Mouse (Mus musculus) adrenal gland, postnatal 4 days (tissue): ENCODE measurements around the gene Hmbs. TPM values are rescaled to one million over a fixed set of nuclear protein-coding genes. Genes with fewer than 3 reads are reported as not detected.
"Not testable (repeated sequence)": the region's sequence is repeated elsewhere in the genome, so short reads cannot be mapped to it uniquely, and the experiment has no call there.

Source experiments
- DNase-seq, 2 experiments: peaks; one replicate each; pipeline ENCODE4 v3.0.0; 2021 to 2022; ENCODE audit warnings: low spot score in 2 of 2, mixed read lengths in 2 of 2
- long read RNA-seq, 2 experiments: library from polyadenylated mRNA; stranded (forward); transcript quantifications; one replicate each; pipeline ENCODE4 v2.0.0; 2021
- total RNA-seq, 2 experiments: library from RNA; stranded (reverse); gene quantifications; 2 replicates each; pipeline ENCODE4 v1.2.3; 2021

The Hmbs gene
- 100 to 1,000 TPM; 118 to 136 TPM for total RNA-seq
- long read RNA-seq, experiment 1, transcript Hmbs-202 (14 exons, 1,534 nt) = minor isoform, 9 of 130 reads
- long read RNA-seq, experiment 1, transcript Hmbs-201 (14 exons, 1,605 nt) = major isoform, 97 of 130 reads
- long read RNA-seq, experiment 1, partial matches to known transcripts = 4 of 130 reads
- long read RNA-seq, experiment 1, other reads (novel, unspliced or antisense) = 20 of 130 reads
- long read RNA-seq, experiment 2, transcript Hmbs-201 (14 exons, 1,605 nt) = major isoform, 140 of 197 reads
- long read RNA-seq, experiment 2, transcript Hmbs-207 (1 exons, 2,293 nt) = minor isoform, 5 of 197 reads
- long read RNA-seq, experiment 2, transcript Hmbs-202 (14 exons, 1,534 nt) = minor isoform, 17 of 197 reads
- long read RNA-seq, experiment 2, partial matches to known transcripts = 15 of 197 reads
- long read RNA-seq, experiment 2, other reads (novel, unspliced or antisense) = 20 of 197 reads

- DNase-seq = peak; percentile 71 to 86
These were observed at the start of gene Hmbs for GRCm38 (mm10) chr9:44343781-44344421. TSS of gene Hmbs (minus strand) at chr9:44344228.

GRCm38 (mm10) chr9:44391466-44391865, 47.4 kb upstream of the Hmbs start:
- peak in 1 of 2 experiments; percentile 68 for DNase-seq

DNA sequence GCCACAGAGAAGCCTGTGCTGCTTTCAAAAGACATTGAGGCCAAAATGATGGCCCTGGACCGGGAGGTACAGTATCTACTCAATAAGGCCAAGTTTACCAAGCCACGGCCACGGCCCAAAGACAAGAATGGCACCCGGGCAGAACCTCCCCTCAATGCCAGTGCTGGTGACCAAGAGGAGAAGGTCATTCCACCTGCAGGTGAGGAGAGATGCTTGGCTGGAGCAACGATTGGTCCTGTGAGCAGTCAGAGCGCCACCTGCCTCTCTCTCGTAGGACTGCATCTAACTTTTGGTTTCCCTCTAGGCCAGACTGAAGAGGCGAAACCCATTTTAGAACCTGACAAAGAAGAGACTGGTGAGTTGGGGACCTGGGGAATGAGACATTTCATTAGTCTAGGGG, 45.2 kb upstream of the Hmbs start:
- DNase-seq = no peak

DNA sequence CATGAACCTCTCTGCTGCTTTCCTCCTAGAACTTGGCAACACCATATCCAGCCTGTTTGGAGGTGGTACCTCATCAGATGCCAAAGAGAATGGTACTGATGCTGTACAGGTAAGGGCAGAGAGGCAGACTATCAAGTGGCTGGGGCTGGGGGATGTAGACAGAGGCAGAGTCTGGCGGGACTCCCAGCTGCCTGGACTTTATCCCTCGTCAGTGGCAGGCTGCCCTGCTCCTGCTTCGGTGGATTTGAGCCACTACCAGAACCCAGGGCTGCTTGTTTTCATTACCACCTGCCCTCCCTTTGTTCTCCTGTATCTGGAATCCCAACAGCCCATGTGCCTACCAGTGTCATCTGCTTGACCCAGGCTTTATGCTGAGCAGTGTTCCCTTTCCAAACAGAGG, 43.2 kb upstream of the Hmbs start:
- no peak for DNase-seq

- DNase-seq = no peak
These were observed 40.6 kb upstream of the Hmbs start for GRCm38 (mm10) chr9:44384596-44384995.

DNA sequence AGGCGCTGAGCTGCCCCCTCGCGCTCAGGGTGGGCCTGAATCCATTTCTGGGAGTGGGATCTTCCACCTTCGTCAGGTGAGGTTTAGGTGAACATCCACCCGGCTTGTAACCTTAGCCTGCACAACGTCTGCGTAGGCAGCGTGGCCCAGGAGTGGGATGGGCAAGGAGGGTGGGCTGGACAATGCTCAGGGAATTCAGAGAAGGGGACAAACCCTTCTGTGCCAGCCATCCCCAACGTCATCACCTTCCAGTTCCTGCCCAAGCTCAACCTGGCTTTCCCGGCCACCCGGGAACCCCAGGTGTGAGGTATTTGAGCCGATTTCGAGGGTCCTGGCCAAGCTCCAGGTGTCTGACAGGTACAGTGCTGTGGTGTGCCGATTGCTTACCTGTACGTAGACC, 35.8 kb upstream of the Hmbs start:
- DNase-seq = no peak

GRCm38 (mm10) chr9:44379054-44379834, 35.2 kb upstream of the Hmbs start, which contains the start of gene Hyou1:
TSS of gene Hyou1 (plus strand) at chr9:44379490.
- DNase-seq = peak; percentile 98 to 99

DNA sequence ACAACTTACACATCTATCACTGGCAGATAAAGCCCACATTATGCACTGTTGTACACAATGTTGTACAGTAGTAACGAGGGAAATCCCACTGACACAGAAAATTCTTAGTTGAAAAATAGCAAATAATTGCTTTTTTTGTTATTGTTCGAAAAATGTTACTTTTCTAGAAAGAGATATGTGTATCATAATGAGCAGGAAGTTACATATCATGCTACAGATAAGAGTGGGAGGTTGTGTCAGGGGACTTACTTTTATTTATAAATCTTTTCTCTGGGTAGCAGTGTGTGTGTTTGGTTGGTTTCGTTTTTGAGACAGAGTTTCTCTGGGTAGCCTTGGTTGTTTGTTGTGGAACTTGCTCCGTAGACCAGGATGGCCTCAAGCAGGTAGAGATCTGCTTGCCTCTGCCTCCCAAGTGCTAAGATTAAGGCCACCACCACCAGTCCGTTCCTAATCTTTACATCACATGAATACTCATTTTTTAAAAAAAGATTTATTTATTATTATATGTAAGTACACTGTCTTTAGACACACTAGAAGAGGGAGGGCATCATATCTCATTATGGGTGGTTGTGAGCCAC, 34.2 kb upstream of the Hmbs start:
- DNase-seq = no peak

DNA sequence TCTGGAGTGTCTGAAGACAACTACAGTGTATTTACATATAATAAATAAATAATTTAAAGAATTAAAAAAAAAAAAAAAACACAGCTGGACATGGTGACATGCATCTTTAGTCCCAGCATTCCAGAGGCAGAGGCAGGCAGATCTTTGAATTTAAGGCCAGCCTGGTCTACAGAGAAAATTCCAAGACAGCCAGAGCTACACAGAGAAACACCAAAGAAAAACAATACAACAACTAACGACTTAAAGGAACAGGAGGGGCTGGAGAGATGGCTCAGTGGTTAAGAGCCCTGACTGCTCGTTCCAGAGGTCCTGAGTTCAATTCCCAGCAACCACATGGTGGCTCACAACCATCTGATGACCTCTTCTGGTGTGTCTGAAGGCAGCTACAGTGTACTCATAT, 33.3 kb upstream of the Hmbs start:
- not testable (repeated sequence) for DNase-seq

- no peak for DNase-seq
These were observed 32.1 kb upstream of the Hmbs start for GRCm38 (mm10) chr9:44376141-44376540.

DNA sequence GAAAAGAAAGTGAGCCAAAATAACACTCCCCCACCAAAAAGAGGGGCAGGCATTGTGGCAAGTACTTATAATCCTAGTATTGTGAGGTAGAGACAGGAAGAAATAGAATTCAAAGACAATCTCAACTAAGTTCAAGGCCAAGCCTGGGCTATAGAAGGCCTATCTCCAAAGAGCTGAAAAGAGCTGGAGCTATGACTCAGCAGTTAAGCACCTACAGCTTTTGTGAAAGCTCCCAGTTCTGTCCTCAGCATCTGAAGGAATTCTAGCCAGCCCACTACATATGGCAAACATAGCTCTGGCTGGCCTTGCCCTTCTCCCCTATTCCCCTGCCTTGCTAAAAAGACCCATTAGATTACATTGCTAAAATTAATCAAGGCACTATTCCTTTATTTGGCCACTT, 29.4 kb upstream of the Hmbs start:
- no peak for DNase-seq

- no peak for DNase-seq
These were observed 20.5 kb upstream of the Hmbs start for GRCm38 (mm10) chr9:44364480-44364879.

DNA sequence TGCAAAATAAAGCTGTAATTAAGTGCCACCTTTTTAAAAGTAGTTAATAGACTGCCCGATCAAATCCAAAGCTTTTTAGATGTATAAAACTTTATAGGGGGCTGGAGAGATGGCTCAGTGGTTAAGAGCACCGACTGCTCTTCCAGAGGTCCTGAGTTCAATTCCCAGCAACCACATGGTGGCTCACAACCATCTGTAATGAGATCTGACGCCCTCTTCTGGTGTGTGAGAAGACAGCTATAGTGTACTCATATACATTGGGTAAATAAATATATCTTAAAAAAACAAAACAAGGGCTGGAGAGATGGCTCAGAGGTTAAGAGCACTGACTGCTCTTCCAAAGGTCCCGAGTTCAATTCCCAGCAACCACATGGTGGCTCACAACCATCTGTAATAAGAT, 17.9 kb upstream of the Hmbs start:
- DNase-seq = not testable (repeated sequence)

DNA sequence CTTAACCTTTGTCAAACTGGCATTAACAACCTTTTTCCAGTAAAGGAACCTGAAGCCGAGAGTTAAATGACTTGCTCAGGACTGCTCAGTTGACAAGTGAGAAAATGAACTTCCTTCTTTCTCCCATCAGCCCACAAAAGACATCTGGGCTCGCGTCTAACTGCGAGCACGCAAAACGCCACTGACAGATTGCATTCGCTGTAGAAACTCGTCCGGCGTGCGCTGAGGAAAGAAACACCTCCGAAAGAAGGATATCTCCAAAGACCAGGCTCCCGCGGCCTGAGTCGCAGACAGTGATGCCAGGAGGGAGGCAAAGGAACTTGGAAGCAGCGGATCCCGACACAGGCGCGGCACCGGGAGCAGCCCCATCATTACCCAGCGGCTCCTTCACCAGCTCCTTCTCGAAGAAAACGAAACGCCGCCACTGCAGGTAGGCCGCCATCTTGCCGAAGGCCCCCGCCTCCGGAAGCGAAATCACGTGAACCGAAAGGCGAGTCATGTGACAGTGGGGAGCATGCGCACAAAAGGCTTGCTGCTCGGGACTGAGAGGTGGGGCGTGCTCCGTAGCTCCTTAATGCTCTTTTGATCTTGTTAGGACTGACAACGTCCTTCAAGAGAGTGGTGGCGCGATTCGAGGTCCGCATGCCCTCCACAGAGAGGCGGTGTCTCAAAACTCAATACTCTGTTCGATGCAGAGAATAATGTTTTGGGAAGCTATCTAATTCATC, 17.3 kb upstream of the Hmbs start, which contains the start of gene Vps11:
TSS of gene Vps11 (minus strand) at position 481 of the 728 bp plus-strand sequence.
- DNase-seq = peak; percentile 90 to 93

DNA sequence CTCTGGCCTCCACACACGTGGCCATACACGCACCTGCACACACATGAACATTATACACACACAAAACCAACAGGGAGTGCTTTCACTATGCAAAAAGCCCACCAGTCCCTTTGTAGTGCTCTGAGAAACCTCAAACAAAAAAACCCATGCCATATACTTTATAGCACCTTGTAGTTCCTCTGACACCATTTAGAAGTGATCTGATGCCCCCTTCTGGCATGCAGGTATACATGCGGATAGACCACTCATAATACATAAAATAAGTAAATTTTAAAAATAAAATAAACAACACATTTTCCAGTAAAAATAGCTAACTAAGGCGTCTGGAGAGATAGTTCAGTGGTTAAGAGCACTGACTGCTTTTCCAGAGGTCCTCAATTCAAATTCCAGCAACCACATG, 13.2 kb upstream of the Hmbs start:
- DNase-seq = no peak

- no peak for DNase-seq
These were observed 9.1 kb upstream of the Hmbs start for GRCm38 (mm10) chr9:44353142-44353541.

- DNase-seq = no peak
These were observed 8.3 kb upstream of the Hmbs start for GRCm38 (mm10) chr9:44352337-44352736.

GRCm38 (mm10) chr9:44351396-44351795, 7.4 kb upstream of the Hmbs start:
- DNase-seq = no peak

DNA sequence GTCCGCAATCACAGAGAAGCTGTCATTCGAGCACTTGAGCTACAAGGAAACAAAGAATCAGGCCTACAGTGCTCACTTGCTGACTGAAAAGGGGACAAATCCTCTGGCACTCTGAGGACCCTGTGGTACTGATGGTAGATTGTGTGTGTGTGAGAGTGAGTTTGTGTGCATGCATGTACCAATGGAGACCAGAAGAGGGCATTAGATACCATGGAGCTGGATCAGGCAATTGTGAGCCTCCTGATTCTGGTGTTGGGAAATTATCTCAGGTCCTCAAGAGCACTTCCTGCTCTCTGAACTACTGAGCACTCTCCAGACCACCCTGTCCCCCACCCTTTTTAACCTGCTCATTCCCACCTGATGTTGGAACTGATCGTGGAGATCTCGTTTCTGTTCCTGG, 4.5 kb upstream of the Hmbs start:
- DNase-seq = no peak

DNA sequence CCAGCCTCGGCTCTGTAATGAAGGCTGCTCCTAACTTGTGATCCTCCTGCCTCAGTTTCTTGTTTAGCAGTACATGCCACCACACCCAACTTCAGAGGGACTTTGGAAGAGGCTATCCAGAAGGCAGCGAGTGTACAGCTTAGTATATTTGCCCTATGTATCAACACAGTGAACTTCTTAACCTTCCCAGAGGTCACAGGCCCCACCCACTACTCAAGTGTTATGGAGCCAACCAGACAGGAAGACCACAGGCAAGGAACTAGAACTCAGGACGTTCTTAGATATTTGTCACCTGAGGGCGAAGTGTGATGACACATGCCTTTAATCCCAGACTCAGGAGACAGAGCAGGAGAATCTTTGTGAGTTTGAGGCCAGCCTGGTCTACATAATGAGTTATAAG, 3.6 kb upstream of the Hmbs start:
- no peak for DNase-seq

DNA sequence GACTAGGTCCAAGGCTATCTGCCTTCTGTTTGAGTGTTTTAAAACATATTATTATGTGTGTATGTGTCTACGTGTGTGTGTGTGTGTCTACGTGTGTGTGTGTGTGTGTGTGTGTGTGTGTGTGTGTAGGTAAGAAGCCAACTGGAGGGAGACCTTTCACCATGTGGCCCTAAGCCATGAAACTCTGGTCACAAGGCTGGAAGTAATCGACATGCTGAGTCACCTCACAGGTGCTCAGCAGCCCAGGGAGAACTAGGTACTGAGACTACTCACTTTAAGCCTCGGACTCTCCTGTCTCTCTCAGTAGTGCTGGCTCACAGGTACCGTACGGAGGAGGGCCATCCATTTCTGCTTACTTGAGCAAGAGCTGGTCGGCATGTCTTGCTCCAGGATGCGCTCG, 3.1 kb upstream of the Hmbs start:
- no peak for DNase-seq
